Mouse (Mus musculus) induced T-regulatory cell, adult 2 months (primary cell): Measurements from ENCODE around the gene Myog.
A peak's percentile ranks its signal among the peaks of the same experiment; 100 is the strongest.

Experiments used
- DNase-seq: peaks from one replicate; pipeline ENCODE4 v3.0.0-alpha.2; 2012; ENCODE audit warnings: low read depth

Gene Myog

DNA sequence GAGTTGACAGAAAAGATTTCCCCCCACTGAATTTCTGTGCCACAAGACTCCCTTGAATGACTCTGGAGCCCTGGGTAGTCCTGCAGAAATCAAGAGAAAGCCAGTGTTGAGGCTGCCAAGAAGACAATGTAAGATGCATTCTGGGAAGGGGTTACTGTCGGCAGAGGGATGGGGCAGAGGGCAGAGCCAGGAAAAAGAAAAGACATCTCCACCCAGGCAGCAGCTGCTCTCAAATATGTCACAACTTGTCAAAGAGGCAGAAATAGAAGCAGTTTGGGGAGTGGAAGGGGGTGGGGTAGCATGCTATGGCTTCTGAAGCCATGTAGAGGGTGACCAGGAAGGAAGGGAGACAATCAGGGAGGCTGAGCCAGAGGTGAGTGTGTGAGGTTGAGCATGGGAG is 6.7 kb upstream of the Myog start:
- DNase-seq, result no peak

DNA sequence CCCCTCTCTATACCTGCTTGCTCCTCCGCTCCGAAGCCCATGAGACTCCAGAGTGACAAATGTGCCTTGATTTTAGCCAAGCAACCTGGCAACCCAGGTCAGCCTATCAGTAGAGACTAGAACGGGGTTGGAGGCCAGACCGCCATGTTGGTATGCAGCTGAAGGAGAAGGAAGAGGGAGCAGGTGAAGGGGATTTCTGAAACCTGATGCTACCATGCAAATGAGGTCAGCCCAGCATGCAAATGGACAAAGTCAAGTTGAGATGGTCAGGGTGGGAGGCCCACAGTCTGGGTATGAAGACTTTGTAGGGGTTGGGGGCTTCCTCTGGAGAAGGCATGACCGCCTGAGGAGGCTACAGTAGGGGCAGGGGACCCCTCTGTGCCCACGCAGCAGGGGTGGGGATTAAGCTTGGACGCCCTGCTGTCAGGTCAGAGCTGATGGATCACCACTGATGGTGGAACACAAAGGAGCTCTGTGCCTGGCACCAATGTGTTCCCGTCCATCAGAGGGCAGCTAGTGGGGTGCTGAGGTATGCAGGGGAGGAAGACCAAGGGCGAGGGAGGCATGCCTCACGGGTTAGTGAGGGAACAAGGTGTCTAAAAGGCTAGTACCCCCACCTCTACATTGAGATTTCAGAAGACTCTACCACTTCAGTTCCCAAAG is 4.2 kb upstream of the Myog start:
- no peak for DNase-seq

DNA sequence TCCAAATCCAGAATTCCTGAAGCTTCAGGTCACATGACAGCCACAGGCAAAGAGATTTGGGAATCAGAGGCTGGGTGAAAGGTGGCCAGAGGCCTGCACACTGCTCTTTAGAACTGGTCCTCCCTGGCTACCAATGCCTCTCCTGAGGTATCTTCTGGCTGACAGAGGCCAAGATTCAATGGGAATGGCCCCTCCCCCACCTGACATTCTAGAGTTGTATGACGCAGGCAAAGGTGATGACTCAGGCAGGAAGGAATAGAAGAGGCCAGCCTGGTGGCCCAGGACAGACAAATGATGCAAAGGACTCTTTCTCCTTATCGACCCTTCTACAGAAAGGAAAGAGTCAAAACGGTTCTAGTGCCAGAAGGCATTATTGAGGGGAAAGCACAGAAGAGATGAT is 1.6 kb upstream of the Myog start:
- DNase-seq, result no peak

DNA sequence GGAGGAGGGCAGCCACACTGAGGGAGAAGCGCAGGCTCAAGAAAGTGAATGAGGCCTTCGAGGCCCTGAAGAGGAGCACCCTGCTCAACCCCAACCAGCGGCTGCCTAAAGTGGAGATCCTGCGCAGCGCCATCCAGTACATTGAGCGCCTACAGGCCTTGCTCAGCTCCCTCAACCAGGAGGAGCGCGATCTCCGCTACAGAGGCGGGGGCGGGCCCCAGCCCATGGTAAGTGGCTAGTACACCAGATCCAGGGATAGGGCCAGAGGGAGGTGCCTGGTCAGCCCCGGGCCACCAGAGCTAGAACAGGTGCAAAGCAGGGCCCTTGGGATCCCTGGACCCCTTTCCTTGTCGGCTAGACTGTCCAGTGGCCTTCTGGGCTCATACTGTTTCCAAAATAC is 511 bp downstream of the Myog start:
- no peak for DNase-seq

DNA sequence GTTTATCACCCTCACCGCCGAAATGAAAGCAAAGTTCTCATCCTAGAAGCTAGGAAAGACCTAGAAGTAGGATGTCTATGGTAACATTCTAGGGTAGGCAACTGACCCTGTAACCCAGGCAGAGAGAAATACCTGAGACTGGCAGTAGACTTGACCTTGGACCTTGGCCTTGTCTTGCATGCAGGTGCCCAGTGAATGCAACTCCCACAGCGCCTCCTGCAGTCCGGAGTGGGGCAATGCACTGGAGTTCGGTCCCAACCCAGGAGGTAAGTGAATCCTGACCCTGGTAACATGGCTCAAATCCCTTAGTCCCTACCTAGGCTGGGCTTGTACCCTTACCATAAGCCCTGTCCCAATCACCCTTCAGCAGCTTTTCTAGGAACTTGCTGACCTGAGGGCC is 1.1 kb downstream of the Myog start:
- DNase-seq, result peak; percentile 10

DNA sequence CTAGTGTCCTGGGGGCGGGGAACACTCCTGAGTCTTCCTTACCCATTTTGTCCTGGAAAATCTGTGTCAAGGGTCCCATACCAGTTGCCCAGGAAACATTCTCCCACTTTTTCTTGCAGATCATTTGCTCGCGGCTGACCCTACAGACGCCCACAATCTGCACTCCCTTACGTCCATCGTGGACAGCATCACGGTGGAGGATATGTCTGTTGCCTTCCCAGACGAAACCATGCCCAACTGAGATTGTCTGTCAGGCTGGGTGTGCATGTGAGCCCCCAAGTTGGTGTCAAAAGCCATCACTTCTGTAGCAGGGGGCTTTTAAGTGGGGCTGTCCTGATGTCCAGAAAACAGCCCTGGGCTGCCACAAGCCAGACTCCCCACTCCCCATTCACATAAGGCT is 1.8 kb downstream of the Myog start:
- DNase-seq, result no peak

DNA sequence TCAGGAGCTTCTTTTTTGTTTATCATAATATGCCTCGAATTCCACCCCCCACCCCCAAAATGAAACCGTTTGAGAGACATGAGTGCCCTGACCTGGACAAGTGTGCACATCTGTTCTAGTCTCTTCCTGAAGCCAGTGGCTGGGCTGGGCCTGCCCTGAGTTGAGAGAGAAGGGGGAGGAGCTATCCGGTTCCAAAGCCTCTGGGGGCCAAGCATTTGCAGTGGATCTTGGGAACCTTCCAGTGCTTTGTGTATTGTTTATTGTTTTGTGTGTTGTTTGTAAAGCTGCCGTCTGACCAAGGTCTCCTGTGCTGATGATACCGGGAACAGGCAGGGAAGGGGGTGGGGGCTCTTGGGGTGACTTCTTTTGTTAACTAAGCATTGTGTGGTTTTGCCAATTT is 2.3 kb downstream of the Myog start:
- no peak for DNase-seq

DNA sequence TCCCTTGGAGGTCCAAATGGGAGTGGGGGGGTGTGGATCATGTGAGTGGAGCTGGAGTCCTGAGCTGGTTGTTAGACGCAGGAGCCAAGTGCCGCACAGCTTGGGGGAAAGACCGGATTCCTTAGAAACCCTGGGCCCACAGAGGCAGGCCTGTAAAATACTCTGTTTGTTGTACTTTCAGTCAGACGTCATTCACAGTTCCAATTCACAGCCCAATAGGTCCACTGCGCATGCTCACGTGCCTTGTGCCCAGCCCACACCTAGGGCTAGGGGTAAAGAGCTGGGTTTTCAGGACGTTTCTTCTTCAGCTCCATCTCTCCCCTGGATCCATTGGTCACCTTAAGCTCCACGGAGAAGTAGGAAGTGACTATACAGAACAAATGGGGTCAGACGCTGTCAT is 2.8 kb downstream of the Myog start:
- DNase-seq, result no peak

DNA sequence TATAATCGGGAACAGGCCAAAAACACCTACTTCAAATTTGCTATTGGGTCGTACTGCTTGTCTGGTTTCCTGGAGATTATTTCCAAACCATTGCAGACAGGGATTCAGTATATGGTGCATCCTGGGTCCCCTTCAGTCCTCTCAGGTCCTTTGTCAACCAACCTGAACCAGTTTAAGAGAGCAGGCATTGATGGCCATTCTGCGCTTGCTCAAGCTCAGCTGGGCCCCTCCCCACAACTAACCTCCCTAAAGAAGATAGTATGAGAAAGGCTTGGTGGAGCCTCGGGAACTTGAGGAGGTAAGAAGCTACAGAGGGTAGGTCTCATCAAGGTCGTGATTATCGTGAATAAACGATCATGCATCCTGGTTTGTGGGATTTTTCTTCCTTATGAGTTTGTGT is 3.5 kb downstream of the Myog start:
- DNase-seq, result no peak

DNA sequence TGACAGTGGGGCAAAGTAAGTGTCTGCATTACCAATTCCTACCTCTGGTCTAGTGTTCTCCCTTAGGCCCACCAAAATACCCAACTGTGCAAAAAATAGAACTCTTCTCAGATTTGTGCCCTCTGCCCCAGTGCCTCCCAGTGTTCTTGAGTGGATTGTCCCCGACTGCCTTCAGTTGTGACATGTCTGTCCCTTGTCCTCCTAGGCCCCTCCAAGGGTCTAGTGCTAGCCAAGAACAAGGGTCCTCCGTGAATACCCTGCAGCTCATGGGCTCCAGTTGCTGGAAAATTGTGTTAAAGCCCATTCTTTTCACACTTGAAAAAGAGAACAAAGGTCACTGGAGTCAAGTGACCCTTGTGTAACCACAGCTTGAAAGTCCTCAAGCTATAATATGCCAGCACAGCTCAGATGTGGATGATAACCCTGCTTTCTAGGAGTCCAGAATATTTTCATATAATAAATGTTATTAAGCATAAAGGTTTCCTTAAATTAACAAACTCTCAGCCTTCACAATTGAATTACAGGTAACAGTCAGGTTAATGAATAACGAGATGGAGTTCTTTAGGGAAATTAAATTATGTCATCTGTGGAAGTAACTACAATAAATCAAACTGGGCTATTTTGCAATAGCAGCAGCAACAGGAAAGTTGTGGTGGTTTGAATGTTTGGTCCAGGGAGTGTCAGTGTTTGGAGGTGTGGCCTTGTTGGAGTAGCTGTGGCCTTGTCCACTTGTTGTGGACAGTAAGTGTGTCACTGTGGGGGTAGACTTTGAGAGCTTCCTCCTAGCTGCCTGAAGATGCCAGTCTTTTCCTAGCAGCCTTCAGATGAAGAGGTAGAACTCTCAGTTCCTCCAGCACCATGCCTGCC is 4.2 kb downstream of the Myog start:
- DNase-seq, result no peak

DNA sequence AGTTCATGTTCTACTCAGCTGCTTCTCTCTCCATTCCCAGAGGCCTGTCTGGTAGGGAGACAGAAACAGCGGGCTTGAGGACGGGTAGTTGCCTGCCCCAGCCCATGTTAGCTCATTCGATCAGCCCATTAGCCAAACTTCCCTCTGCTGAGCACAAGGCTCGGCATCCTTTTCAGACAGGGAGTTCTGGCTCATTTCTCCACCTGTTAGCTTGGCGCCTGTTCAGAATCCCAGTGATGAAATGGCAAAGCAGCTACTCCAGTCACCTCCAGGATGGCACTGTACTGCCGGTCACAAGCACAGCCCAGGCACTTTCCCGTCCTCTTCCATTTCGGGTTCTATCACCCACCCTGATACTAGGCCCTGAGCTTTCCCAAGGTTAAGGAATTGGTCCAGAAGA is 7.5 kb downstream of the Myog start:
- no peak for DNase-seq

DNA sequence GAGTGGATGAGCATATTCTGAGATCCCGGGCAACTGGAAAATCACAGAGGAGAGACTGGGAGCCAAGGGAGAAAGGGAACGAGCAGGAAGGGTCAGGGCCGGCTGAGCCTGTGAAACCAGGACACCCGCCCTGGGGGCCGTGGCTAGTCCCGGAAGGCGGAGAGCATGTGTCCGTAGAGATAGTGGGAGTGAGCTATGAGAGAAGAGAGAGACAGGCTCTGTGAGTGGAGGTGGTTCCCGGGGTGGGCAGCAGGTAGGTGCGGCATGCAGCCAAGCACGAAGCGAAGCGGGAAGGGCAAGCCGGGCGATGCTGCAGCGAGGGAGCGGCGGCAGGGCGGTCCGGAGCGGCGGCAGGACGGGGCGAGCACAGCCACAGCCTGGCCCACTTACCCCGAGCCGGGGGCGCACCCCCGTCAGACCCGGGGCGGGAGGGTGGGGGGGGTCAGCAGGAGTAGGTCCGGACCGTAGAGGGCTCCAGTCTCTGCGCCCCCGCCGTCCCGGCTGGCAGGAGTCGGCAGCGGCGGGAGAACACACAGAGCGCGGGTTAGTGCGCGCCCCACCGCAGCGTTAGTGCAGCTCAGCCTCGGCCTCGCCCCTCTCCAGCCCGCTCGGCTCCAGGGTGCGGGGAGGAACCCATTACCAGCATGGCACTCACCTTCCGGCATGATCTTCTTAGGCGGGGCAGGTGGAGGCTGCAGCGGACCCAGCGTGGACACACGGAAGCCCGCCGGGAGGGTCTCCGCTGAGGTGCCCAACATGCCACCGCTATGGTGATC is 9.0 kb downstream of the Myog start:
- DNase-seq, result no peak

DNA sequence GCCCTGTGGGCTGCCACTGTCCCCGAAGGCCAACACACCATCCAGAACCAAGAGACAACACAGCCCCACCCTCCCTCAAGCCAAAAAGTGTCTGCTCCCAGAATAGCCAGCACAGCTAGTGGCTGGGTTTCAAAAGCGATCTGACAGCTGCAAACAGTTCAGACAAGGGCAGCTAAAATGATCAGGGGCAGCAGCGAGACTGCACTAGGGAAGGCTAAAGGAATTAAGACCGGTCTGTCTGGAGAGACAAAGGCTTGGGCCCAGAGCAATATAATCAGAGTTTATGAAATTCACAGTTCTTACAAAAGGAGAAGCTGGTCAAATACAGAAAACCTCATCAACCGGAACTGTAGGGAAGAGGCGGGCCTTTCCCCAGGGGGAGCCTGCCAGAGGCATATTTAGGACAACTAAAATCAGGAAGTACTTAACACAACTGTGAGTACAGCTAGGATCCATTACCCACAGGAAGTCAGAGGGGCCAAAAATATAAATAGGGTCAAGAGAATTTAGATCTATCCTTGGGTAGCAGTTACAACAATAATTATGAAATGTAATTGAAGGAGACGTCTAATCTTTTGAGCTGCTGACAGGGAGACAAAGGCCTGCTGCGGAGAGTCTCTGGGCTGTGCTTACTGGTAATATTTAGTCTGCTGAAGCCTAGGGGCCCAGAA is 12.9 kb downstream of the Myog start:
- DNase-seq, result no peak

DNA sequence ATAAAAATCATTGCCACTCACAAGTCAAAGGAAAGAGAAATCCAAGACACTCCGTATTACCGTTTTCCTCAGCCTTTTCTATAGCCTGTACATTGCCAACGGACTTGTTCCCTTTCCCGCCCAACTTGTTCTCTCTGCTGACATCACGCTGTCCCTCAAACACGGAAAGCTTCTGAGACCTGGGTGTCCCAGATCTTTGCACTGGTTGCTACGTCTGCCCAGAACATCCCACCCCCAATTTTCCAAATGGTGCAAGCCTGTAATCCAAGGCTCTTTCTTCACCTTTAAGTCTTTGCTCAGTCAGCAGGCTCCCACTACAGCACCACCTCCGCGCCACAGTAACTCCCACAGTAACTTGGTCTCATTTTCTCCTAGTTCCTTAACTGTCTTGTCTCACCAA is 15.2 kb downstream of the Myog start:
- no peak for DNase-seq

DNA sequence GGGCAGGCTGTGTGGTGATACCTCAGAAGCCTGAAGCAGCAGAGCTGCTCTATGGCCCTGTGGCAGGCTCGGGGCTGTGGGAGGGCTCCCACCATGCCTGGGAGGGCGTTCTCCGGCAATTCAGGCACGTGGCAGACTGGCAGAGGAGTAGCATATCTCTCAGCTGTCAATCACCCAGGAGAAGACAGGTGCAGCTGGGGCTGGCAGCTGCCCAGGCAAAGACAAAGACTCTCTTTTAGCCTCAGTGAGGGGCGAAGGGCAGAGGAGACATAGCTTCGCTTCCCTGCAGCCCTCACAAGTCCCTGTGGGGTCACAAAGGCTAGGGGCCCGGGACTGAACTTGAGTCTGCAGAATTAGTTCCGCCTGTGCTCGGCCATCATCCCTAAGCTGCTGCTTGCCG is 17.6 kb downstream of the Myog start:
- DNase-seq, result no peak

DNA sequence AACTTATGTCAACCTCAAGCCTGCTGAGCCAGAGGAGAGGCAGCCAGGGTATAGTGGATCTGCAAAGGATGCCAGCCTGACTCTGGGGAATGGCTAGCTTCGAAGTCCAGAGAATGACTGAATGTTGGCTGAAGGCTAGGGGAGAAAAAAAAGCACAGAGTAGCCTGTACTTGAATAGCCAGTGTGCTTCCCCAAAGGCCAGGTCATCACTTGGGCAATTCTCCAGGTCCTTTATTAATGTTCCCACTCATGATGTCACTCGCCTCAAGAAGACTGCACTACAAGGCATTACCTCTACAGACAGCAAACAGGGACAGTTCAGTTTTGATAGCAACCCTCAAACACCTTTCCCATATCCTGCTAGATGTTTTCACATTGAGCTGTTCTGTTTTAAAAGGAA is 20.5 kb downstream of the Myog start:
- DNase-seq, result no peak

DNA sequence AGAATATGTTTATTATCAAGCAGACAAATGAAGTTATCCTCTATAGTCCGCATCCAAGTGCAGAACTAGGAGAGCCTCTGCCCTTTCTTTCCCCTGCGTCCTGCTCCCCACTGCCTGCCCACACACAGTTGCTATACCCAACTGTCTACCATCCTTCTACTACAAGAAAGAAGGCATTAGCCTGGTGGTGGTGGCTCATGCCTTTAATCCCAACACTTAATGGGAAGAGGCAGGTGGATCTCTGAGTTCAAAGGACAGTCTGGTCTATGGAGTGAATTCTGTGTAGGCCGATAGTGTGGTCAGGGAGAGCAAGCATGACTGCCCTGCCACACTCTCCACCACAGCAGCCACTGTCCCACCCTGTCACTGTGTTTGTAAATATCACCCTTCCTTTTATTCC is 20.9 kb downstream of the Myog start:
- DNase-seq, result no peak

DNA sequence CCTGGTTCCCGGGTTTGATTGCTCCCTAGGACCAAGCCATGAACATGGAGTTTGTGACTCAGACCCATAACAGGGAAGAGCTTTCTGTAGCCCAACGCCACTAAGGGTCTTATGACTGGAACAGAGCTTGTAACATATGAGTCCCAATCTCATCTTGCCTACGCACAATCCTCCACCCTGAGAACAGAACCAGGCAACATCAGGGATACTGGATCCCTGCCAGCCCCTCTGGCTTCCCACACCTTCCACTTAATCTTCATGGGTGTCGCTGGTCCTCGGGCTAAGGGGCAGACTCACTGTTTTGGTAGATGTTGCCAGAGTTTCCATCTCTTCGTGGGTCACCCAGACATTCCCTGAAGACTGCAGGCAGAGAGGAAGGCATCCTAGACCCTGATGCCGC is 22.0 kb downstream of the Myog start:
- no peak for DNase-seq

DNA sequence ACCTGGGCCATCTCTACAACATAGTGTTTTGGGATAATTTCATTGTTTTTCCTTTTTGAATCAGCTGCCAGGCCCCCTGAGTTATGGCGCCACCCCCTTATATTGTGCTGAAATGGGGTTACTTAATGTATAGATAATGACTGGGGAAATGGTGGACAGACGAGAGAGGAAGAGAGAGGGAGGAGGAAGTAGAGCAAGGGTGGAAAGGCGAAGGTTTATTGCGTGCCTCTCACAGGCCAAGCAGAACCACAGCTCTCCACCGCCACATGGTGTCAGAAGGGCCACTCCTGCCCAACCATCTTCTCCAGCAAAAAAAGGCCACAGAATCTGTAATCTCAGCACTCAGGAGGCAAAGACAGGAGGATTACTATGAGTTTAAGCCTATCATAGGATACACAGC is 25.4 kb downstream of the Myog start:
- DNase-seq, result no peak

DNA sequence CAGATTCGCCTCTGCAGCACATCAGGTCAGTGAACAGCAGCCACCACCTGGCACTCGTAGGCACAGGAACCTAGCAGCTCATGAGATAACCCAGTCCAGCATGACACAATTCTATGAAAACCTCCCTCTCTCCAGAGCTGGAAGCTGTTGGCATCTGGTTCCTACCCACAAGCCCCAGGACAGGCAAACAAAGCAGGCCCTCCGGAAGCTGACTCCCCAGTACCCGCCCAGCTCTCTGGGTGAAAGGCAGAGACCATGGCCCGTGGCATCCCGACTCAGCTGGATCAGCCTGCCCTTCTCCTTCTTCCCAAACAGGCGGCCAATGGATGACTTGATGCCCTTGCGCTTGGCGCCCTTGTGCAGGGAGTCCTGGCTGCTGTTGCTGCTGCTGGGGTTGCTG is 26.6 kb downstream of the Myog start:
- no peak for DNase-seq

DNA sequence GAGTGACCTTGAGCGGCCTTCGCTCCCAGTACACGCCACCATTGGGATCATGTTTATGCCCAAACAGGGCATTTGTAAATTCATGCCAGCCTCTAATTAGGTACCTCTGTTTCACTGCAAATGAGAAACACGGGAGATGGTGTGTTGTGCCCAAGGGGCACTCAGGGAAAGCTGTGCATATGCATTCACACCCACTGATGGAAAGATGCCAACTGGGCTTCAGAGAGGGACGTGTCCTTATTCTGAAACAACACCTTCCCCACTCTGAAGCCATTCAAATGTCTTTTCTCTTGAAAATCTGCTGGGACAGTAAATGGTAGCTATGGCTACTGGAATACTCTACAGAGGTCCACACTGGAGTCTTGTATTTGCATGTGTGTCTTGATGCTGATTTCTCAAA is 28.5 kb downstream of the Myog start:
- DNase-seq, result no peak

DNA sequence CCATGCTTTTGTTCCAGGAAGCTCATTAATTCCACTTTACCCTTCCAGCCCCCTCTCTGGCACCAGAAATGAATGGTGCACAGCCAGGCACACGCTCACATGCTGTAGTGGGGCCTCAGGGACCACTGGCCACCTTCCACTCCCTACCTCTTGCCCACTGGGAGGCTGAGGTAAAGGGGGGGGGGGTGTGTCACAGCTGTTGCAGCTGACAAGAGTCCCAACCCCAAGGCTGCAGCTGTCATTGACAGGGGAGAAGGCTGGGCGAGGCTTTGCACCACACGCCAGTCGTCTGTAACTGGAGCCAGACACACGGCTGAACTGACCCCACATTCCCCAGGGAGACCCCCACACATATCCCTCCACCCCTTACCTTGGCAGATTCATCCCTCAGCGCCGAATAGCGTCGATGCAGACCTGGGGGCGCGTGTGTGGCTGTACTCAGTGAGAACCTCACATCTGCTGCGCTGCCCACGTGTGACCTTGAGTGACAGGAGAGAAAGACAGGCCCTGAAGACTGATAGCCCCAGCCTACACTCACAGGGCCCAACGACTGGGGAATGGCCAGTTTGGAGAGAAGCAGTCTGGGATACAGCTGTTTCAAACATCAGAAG is 31.0 kb downstream of the Myog start:
- no peak for DNase-seq
